Mouse (Mus musculus) gastrocnemius, postnatal 25 days (tissue): ENCODE measurements around the gene Megf11. TPM values are rescaled to one million over a fixed set of nuclear protein-coding genes. Genes with fewer than 3 reads are reported as not detected.

Source experiments
- DNase-seq: peaks from one replicate; pipeline ENCODE4 v3.0.0; 2022
- total RNA-seq, 2 experiments: library from RNA; stranded (reverse); gene quantifications; 1 replicate in 1 of 2; 2 replicates in 1 of 2; pipeline ENCODE4 v1.2.3; 2021

Gene Megf11
- total RNA-seq, 2 experiments from 2014 or later = 0.54 to 0.67 TPM

GRCm38 (mm10) chr9:64605077-64605714 lies 219.8 kb downstream of the Megf11 start:
- no peak for DNase-seq

- peak; percentile 16 for DNase-seq
Measured at GRCm38 (mm10) chr9:64605735-64606349, 220.4 kb downstream of the Megf11 start.

- no peak for DNase-seq
Measured at GRCm38 (mm10) chr9:64607049-64607448, 221.6 kb downstream of the Megf11 start.

GRCm38 (mm10) chr9:64609546-64609945 lies 224.1 kb downstream of the Megf11 start:
- no peak for DNase-seq

GRCm38 (mm10) chr9:64612121-64612983 lies 226.9 kb downstream of the Megf11 start:
- DNase-seq = no peak

- DNase-seq = no peak
Measured at GRCm38 (mm10) chr9:64612984-64613649, 227.7 kb downstream of the Megf11 start.

GRCm38 (mm10) chr9:64617413-64617812 lies 232.0 kb downstream of the Megf11 start:
- no peak for DNase-seq

- no peak for DNase-seq
Measured at GRCm38 (mm10) chr9:64618433-64618832, 233.0 kb downstream of the Megf11 start.

- DNase-seq = no peak
Measured at GRCm38 (mm10) chr9:64619440-64619839, 234.0 kb downstream of the Megf11 start.

GRCm38 (mm10) chr9:64620596-64620995 lies 235.2 kb downstream of the Megf11 start:
- DNase-seq = no peak

GRCm38 (mm10) chr9:64621499-64622296 lies 236.3 kb downstream of the Megf11 start:
- no peak for DNase-seq

GRCm38 (mm10) chr9:64623361-64623760 lies 237.9 kb downstream of the Megf11 start:
- DNase-seq = no peak

- no peak for DNase-seq
Measured at GRCm38 (mm10) chr9:64624536-64624935, 239.1 kb downstream of the Megf11 start.

GRCm38 (mm10) chr9:64629802-64630201 lies 244.4 kb downstream of the Megf11 start:
- no peak for DNase-seq

- DNase-seq = no peak
Measured at GRCm38 (mm10) chr9:64633169-64633568, 247.7 kb downstream of the Megf11 start.

- no peak for DNase-seq
Measured at GRCm38 (mm10) chr9:64636111-64636510, 250.7 kb downstream of the Megf11 start.

GRCm38 (mm10) chr9:64636961-64637360 lies 251.5 kb downstream of the Megf11 start:
- DNase-seq = no peak

GRCm38 (mm10) chr9:64638250-64638649 lies 252.8 kb downstream of the Megf11 start:
- peak; percentile 19 for DNase-seq

- no peak for DNase-seq
Measured at GRCm38 (mm10) chr9:64639664-64640063, 254.2 kb downstream of the Megf11 start.

GRCm38 (mm10) chr9:64644129-64644528 lies 258.7 kb downstream of the Megf11 start:
- DNase-seq = no peak

- DNase-seq = no peak
Measured at GRCm38 (mm10) chr9:64645462-64645861, 260.0 kb downstream of the Megf11 start.

GRCm38 (mm10) chr9:64649393-64649792 lies 264.0 kb downstream of the Megf11 start:
- DNase-seq = no peak
